Mouse (Mus musculus): ENCODE measurements at regions not wholly inside any gene's neighbourhood (a gene's known extent, or its start where the extent isn't known, plus 50 kb on each side); places are given as distances from the start of the nearest gene placed in this dataset.

- DNase-seq (ENCODE audit: low spot score in 2 of 2): no peak
These were observed 60.5 kb downstream of the Klhdc7a start for GRCm38 (mm10) chr4:139907366-139907765.

GRCm38 (mm10) chr4:139906176-139906575 is 61.6 kb downstream of the Klhdc7a start:
- no peak for DNase-seq (ENCODE audit: low spot score in 2 of 2)

DNA sequence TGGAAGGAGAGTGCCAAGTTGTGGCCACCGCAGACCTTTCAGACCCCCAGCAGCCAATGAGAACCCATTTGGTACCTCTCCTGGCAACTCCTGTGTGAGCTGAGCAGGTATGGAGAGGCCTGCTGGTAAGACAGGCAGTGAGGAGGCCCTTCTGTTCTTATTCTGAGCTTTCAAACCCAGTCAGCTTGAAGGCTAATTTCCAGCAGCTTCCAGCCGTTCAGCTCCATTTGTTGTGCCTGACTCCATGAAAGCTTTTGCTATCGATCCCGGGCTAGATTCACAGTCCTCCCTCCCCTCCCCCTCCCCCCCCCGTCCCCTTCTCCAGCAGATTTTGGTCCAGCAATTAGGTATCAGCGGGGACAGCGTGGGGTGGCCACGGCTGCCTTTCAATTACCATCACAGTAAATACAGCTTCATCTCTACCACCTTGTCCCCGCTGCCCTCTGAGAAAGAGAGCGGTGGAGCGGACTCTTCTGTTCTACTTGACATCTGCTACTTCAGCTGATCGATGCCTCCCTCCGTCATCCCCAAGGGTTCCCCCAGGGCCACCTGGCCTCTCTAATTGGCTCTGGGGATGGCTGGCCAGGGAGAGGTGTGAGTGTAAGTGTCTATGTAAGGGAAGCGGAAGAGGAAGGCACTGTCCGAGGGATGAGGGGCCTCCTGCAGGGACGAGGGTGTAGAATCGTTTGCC is 62.6 kb downstream of the Klhdc7a start:
- no peak for DNase-seq (ENCODE audit: low spot score in 2 of 2)

GRCm38 (mm10) chr4:139899960-139900359 is 66.6 kb upstream of the Pax7 start:
- DNase-seq (ENCODE audit: low spot score in 2 of 2): no peak

GRCm38 (mm10) chr4:139899410-139899809 is 66.1 kb upstream of the Pax7 start:
- DNase-seq (ENCODE audit: low spot score in 2 of 2): no peak

DNA sequence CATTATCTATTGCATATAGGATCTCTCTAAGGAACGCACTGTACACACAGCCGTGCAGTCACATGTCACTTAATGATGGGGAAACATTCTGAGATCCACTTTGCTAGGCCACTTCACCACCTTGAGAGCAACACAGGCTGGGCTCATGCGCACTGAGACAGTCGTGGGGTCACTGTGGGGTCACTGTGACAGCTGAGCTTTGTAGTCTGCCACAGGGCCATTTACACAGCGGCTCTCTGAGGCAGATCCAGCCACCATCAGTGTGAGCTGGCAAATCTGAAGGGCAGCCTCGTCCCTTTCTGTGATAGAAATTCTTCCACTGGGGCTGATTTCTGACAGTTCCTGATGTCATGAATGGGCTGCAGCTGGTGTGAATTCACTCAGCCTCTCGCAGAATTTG is 59.4 kb upstream of the Pax7 start:
- DNase-seq (ENCODE audit: low spot score in 2 of 2): no peak

GRCm38 (mm10) chr4:139889013-139889412 is 55.7 kb upstream of the Pax7 start:
- DNase-seq (ENCODE audit: low spot score in 2 of 2): peak in 1 of 2 experiments; percentile 29

All from layer of hippocampus, postnatal 14 days (tissue).